Mouse (Mus musculus): ENCODE results near the gene 1700056E22Rik.

1700056E22Rik gene

DNA sequence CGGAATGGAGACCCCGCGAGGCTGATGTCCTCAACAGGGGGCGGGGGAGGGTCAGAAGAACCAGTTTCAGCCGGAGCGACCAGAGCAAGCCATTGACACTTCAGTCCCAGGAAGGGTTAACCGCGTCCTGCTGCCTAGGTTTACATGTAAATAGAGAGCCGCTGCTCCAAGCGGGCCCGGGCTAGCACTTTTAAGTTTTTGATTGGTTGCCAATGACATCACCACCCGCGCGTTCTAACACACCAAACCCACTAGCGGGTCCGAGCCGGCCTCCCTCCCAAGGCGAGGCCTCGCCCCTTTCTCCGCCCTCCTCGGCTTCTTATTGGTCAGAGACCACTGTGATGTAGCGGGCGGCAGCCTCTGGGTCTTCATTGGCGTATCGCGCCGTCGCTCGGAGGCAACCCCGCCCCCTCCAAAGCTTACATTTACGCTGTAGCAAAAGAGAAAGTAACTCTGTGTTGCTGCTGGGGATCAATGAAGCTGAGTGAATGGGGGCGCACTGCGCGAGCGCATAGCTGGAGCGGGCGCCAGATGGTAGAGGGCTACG, at the start of gene 1700056E22Rik:
Gene 1700056E22Rik, minus strand, starts transcription at position 291 of the 547 bp plus-strand sequence.
- DNase-seq (ENCODE audit: low read depth, low spot score): peak; percentile 99

DNA sequence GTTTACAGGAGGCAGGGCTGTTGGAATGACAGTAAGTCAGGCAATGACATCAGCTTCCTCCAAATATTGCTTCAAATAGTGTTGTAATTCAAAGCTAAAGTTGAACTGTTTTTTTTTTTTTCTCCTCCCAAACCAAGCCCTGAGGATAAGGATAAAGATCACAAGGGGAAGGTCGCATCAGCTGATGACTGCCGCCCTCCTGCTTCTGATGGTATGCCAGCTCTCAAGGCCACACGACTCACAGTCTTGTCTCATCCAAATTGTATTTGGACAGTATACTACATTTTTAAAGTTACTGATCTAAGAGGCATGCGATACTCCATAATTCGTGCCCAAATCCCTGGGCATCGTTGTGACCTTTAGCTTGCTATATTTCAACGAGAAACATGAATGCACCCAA, 49.1 kb upstream of the 1700056E22Rik start:
- DNase-seq (ENCODE audit: low read depth, low spot score): no peak

DNA sequence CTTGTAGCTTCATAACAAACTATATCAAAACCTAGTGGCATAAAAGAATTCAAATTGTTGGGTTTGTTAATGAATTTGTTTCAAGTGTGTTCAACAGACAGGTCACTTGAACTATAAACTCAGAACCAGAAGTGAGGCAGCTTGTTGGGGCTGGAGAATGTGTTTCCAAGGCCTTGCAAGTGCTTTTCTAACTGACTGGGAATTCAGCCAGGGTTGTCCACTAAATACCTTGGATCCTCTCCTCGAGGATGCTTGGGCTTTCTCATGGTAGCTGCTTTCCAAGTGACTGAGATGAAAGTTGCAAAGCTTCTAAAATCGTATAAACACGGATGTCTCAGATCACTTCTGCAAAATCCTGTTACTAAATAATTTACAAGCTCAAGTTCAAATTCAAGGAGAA, 48.6 kb upstream of the 1700056E22Rik start:
- DNase-seq (ENCODE audit: low read depth, low spot score): no peak

DNA sequence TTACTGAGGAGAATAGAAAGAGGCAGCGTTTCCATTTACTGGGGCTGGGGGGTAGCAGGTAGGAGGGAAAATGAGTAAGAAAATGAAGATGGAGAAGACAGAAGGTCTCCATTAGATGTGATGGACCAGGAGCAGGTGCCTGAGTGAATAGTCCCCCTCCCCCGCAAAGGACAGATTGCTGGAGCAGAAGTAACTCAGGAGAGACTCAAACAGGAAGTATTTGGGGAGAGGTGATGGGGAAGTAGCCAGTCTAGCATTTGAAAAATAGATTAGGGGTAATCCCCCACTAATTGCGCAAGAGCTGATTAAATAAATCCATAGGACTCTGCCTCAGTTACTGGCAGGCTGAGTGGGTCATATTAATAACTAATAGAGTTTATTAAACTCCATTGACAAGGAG, 45.2 kb upstream of the 1700056E22Rik start:
- DNase-seq (ENCODE audit: low read depth, low spot score): no peak

DNA sequence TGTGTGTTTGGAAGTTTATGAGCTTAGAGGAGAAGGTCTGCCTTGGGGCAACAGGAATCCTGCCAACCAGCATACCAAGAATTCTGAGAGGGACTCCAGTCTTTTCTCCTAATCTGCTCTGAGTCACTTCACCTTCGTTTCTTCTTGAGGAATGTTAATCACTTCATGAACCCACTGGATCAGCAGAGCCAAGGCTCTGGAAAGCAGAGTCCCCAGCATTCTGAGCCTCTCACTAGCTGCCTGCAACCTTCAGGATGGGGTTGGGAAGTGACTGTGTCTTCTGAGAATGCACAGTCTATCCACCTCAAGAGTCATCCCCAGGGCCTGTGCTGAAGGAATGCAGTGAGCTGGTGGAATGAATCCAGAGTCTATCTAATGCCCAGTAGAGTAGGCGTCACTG, 42.7 kb upstream of the 1700056E22Rik start:
- DNase-seq (ENCODE audit: low read depth, low spot score): no peak

DNA sequence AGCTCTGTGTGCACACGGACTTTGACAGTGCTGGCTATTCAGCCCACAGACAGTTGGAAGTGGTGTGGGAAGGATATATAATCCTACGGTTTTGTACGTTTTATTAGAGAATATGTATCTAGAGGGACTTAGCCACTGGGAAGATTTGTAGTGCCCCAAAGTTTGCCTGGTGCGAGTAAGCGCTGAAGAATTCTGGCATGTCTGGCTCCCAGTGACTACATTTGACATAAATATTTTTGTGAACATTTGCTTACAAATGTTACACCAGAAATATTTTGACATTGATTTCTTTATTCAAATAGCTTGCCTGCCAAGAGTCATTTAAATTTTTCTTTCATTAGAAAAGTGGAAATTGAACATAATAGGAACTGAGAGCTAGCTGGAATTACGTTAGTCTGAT, 42.0 kb upstream of the 1700056E22Rik start:
- DNase-seq (ENCODE audit: low read depth, low spot score): no peak

DNA sequence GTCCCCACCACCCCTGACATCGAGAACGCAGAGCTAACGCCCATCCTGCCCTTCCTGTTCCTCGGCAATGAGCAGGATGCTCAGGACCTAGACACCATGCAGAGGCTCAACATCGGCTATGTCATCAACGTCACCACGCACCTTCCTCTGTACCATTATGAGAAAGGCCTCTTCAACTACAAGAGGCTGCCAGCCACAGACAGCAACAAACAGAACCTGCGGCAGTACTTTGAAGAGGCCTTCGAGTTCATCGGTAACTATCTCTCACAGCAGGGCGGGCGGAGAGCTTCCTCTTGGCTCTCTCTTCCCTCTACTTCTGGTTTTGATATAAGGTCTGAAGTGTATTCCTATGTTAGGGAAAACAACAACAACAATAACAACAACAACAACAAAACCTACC, 34.9 kb upstream of the 1700056E22Rik start:
- no peak for DNase-seq (ENCODE audit: low read depth, low spot score)

DNA sequence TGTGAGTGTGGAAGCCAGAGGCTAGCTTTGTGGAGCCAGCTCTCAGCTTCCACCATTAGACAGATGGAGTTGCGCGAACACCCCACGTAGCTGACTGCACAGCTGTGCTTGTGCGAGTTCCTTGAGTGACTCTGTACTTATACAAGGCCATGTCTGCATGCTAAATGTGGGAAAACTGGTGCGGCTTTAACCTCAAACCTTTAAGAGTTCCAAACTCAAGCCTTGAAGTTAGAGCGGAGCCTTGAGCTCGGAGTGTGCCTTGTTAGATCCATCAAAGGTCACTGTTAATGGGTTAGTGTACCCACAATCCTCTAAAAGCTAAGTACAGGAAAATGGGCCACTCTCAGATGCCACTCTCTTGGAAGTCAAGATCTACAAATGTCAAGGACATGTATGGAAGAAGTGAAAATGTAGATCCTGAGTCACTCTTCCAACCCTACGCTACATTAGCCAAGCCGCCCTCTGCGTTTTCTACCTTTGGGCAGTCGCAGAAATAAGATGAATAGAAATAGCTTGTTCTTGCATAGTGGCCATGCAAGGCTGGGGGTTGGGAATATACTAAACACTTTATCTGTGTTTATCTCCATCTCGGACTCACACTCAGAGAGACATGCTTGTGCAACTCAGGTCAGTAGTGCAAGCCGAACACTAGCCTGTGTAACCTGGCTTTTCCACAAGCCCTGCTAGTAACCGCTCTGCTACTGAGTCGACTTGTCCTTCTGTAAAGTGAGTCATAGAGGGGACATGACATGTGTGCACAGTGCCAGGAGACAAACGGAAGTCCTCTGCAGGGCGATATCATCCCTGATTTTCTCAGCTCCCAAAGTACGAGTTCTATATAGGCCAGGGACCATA, 33.8 kb upstream of the 1700056E22Rik start:
- no peak for DNase-seq (ENCODE audit: low read depth, low spot score)

DNA sequence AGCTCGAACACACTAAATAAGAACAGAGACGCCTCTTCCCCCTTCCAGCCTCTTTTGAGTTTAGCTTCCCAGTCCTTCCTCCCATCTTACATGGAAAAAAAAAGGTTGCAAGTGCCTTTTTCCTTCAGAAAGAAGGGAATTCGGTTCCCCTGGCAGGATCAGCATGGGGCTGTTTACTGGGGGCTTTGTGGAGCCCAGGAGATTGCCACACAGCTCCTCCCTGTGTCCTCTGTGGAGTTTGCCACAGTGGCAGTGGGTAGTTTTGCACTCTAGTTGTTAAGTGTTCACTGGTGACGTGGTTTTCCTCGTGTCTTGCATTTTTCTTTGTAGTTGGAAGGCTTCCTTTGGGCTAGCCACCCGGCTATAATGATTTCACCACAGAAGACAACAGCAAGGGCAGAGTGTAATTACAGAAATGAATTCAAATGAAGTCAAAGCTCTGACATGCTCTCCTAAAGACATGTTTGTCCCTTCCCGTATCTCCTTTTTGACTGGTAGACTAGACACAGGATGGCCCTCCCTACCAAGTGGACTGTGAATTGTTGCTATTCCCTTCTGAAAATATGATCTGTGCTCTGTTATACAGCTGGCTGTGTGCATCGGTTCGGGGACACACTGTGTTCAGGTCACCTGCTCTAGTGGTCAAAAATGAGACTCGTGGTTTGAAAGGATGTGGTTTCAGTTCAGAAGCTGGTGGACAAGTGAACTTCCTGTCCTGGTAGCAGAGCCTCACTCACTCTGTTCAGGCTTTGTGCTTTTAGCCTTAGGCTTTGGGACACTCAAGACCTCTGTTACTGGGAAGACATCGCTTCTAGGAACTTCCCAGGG, 32.6 kb upstream of the 1700056E22Rik start:
- no peak for DNase-seq (ENCODE audit: low read depth, low spot score)

DNA sequence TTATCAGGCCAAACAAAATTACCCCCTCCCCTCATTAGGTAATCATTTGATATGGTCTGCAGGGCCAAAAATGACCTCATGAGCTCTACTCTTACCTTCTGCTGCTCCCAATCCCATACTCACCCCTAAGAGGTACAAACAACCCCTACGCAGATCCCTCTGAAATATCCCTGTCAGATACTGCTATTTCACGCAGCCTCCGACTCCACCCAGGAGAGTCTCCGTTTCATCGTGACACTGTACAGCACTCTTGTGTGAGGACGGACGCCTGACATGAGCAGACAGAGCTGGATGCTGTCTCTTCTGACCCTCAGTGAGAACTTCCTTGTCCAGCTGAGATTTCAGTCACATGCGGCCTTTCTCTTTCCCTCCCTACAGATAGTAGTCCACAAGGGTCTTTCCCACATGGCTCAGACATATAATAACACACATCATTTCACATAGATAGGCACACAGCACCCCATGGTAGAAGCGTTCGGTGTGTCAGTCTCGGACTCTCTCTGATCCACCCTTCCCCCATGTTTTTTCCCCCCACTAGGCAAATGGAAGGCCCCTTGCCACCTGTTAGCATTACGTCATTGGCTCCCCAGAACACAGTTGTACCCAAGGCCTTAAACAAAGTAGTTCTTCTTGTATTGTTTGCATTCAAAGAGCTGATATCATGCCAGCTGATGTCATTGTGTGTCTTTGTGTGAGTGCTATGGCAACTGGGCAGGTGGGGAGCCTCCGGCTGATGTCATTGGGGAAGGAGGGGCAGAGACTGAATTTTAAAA, 31.7 kb upstream of the 1700056E22Rik start:
- DNase-seq (ENCODE audit: low read depth, low spot score): peak; percentile 91

DNA sequence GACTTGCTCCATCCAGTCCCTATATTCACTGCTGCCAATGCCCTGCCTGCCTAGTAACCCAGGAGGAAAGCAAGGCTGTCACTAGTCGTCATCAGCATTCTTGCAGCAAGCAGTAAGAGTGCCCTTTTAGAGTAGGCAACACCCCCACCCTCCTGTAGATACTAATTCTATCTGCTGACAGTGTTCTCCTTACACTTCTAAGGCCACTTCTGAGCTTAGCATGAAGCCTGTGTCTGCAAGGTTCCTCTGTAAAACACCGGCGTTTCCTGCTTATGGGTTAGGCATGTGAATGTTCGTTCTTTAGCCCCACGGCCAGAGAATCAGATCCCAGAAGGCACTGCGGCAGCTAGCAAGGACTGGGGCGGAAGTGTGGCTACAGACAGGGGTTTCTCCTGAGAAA, 30.2 kb upstream of the 1700056E22Rik start:
- DNase-seq (ENCODE audit: low read depth, low spot score): no peak

DNA sequence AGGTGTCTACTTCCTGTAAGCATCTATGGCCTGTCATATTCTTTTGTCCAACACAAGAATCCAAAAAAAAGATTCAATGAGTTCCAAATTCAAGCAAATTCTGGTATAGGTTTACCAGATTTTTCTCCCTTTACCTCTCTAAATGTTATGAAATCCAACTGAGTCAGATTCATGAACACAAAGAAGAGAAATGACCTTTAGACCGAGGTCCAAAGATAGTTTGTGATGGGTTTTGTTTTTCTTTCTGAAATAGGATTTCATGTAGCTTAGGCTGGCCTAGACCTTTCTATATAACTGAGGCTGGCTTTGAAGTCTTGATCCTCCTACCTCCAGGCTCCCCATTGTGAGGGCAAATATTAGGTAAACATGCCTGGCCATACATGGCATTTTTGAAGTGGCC, 27.8 kb upstream of the 1700056E22Rik start:
- DNase-seq (ENCODE audit: low read depth, low spot score): no peak

DNA sequence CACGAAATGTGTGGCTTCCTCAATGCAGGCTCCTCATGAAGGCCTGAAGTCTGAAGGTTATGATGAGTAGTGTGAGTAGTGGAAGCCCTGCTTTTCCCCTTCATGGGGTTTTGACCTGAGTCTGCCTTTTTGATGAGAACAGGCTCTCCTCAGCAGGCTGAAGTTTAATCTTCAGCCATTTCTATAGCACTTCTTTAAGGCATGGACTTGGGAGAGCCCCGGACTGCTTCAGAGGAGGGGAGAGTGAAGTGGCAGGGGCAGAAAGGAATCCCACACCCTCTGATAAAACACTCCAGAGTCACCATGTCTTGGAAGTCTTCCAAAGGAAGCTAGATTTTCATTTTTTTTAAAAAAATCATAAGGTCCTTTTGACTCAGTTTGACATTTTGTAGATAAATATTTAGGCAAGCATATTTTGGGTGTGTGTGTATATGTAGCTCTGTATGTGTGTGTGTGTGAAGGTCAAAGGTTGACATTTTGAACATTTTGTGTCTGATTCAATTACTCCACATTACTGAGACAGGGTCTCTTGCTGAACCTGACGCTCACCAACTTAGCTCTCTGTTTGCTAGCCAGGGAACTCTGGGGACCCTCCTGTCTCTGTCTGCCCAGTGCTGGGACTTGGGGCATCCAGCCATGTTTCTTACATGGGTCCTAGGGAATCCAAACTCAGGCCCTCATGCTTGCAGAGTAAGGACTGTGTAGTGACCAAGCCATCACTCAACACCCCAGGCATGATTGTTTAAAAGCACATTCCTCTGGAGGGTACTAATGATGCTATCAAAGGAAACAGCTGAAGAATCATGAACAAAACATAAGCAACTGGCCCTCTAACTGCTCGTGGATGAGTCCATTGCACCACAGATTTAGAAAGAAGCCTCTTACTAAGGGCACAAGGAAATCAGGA, 27.0 kb upstream of the 1700056E22Rik start:
- no peak for DNase-seq (ENCODE audit: low read depth, low spot score)

DNA sequence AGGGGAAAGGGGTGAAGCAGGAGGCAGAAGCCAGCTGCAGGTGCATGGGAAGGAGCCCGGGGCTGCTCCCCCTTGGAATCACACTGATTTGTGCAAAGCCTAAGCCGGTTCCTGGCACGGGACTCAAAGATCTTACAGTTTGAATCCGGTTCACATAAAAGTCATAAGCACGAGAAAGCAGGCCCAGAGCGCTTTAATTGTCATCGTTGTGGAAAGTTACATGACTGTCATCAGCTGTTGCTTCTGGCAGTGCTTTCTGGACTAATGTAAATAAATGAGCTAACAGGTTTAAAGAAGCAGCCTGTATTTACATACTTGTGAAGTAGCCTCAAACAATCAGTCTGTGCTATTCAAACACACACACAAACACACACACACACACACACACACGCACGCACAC, 26.3 kb upstream of the 1700056E22Rik start:
- DNase-seq (ENCODE audit: low read depth, low spot score): no peak

DNA sequence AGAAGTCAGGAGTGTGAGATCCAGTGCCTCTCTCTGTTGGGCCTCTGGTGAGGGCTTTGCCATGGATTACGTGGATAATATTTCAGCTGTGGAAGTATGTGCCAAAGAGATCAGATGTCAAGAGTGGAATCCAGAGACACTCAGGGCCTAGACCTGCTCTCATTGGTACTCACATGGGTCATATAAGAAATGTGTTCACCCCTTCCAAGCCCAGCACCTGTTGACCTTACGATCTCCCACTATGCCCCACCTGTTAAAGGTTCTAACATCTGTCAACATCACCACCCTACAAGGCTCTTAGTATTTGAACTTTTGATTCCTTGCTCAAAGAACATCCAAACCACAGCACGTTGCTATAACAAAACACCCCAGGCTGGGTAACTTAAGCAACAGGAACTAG, 25.7 kb upstream of the 1700056E22Rik start:
- no peak for DNase-seq (ENCODE audit: low read depth, low spot score)

DNA sequence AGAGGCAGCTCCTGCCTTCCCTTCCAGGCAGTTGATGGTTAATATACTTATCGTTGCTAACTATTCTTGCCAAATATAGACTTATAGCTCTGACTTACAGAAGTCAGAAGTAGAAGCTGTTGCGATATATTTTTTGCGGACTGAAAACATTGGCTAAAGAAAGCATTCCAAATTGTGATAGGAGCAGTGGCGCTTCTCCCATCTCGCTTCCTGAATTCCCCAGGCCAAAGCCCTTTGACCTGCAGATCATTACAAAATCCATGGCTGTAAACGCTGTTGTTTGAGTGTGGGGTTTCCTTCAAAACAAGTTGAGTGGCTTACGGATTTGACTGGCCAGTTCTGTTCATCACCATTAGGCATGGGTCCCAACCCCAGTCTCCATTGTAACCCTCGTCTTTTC, 24.1 kb upstream of the 1700056E22Rik start:
- DNase-seq (ENCODE audit: low read depth, low spot score): no peak

DNA sequence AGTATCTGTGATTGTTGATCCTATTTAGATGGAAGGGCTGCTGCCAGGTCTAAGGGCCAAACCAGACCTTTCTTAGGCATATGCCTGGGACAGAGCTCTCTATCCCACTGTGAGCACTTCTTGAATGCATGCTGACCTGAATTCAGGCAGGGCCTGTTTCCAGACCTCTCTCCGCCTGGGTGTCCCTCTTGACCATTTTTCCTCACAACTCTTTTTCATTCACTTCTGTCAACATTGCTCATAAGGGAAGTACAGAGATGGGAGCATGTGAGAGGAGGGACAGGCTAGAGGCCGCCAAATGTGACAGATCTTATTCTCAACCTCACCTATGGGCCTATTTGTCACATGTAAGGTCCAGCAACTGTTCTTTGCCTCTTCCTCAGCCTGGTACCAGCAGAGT, 20.1 kb upstream of the 1700056E22Rik start:
- no peak for DNase-seq (ENCODE audit: low read depth, low spot score)

DNA sequence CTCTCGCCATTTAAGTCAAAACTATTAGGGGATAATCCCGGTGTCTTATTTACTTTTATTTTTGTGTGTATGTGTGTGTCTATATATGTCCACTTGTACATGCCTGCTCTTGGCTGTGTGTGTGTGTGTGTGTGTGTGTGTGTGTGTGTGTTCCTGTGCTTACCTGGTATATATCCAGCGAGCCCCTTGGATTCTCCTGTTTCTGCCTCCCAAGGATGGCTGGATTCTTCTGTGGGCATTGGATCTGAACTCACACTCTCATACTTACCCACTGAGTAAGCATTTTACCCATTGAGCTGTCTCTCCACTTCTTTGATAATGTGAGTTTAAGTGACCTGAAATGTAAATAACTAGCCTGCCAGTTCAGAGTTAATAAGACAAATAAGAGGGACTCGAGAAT, 19.6 kb upstream of the 1700056E22Rik start:
- no peak for DNase-seq (ENCODE audit: low read depth, low spot score)

DNA sequence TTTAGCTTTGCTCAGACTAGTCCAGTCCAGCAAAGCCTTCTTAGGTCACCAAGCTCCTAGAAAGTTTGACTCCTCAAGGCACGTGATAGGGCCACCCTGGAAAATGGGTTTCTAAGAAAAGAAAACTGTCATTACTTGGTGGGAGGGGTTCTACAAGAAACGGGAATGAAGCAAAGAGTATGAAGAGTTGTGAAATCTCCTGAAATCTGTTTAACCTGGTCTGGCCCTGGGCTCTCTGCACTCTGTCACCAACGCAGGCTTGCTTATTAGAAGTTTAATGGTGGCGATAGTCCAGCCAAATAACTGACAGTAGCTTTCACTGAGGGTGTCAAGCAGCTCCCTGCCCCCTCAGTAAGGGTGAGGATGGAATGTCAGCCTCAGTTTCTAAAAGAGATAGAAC, 19.0 kb upstream of the 1700056E22Rik start:
- DNase-seq (ENCODE audit: low read depth, low spot score): no peak

DNA sequence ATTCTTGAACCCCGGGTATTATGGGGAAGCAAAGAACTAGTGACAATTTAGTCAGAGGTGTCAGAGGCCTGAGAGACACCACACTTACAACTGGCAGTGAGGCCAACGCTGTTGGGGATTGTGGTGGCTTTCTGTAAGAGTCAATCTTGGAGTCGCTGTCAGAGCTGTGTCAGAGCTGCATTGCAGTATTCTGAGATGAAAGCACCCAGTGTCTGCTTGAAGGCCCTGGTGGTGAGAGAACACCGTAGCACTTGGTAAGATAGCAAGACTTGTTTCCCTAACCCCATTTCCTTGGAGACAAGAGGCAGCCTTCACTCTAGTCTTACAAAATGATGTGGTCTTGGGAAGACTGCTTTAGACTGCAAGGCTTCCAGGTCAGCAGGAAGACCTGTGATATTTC, 18.2 kb upstream of the 1700056E22Rik start:
- no peak for DNase-seq (ENCODE audit: low read depth, low spot score)

DNA sequence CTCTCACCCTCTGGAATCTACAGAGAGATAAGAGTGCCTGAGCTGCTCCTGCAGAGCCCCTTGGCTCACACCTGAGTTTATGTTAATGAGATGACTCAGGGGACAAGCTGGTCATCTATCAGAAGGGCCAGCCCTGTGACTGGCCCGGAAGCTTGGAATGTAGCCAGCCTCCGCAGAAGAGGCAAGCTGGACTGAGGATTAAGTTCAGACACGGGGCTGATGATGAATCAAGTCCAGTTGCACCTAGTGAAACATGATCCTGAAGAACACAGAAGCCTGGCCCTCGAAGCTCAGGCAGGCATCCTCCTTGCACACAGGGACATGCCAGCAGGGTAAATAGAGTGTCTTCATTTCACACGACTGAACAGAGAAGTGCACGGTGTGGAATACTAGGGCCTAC, 17.7 kb upstream of the 1700056E22Rik start:
- peak; percentile 81 for DNase-seq (ENCODE audit: low read depth, low spot score)
